Mouse (Mus musculus) kidney, postnatal 0 days (tissue): ENCODE measurements around the gene Mpped2. TPM values are rescaled to one million over a fixed set of nuclear protein-coding genes. Genes with fewer than 3 reads are reported as not detected.
A peak's percentile ranks its signal among the peaks of the same experiment; 100 is the strongest.

Source experiments
- ATAC-seq: fragments of 200-750 bp; cut with Nextera tagmentation; replicated peaks from 2 replicates; pipeline ENCODE4 v1.8.0; 2017; ENCODE audit warnings: low read depth, moderate number of reproducible peaks, moderate TSS enrichment, moderate library complexity; ENCODE audit not compliant: low FRiP score
- DNase-seq: peaks from one replicate; pipeline ENCODE4 v3.0.0-alpha.2; 2016; ENCODE audit warnings: low spot score
- H3K27ac ChIP-seq: fragments of 300-500 bp; sonication (generic); 2 replicates; pipeline ENCODE4 v1.5.1; 2014; ENCODE audit warnings: mild to moderate bottlenecking
- H3K27me3 ChIP-seq: fragments of 300-500 bp; sonication (generic); 2 replicates; pipeline ENCODE4 v1.6.1; 2014; ENCODE audit warnings: low read length, mixed read lengths; ENCODE audit not compliant: insufficient read depth
- H3K36me3 ChIP-seq: fragments of 300-500 bp; sonication (generic); 2 replicates; pipeline ENCODE4 v1.6.1; 2014; ENCODE audit warnings: low read length, mixed read lengths; ENCODE audit not compliant: insufficient read depth
- H3K4me1 ChIP-seq: fragments of 300-500 bp; sonication (generic); replicated peaks from 2 replicates; pipeline ENCODE4 v1.6.1; 2014; ENCODE audit warnings: antibody characterized with exemption, low read length, mixed read lengths; ENCODE audit not compliant: insufficient read depth
- H3K4me2 ChIP-seq: fragments of 300-500 bp; sonication (generic); 2 replicates; pipeline ENCODE4 v1.6.1; 2014; ENCODE audit warnings: mild to moderate bottlenecking, low read length, moderate library complexity, mixed read lengths
- H3K4me3 ChIP-seq: fragments of 300-500 bp; sonication (generic); replicated peaks from 2 replicates; pipeline ENCODE4 v1.5.1; 2014; ENCODE audit warnings: low read depth, low read length
- H3K9ac ChIP-seq: fragments of 300-500 bp; sonication (generic); 2 replicates; pipeline ENCODE4 v1.6.1; 2014; ENCODE audit warnings: low read depth, low read length
- H3K9me3 ChIP-seq: fragments of 300-500 bp; sonication (generic); replicated peaks from 2 replicates; pipeline ENCODE4 v1.6.1; 2016; ENCODE audit warnings: low read length, inconsistent platforms, mixed read lengths
- CTCF ChIP-seq: IDR thresholded peaks from 2 replicates; pipeline ENCODE4 v1.5.1; 2016; ENCODE audit warnings: antibody characterized with exemption, low read depth, mild to moderate bottlenecking, moderate library complexity
- WGBS: fragments of 180-500 bp; shearing (Covaris S2); extraction: QIAGEN DNeasy Blood & Tissue Kit; methylation state at CpG from one replicate; pipeline ENCODE4 v1.1.7; 2014; 5-methylcytosine and 5-hydroxymethylcytosine counted together
- polyA plus RNA-seq: library from polyadenylated mRNA; unstranded; fragments of >200 nt; fragmentation: Nextera tagmentation; extraction: Ambion mirVana; gene quantifications from 2 replicates; pipeline ENCODE4 v1.2.1, GENCODE M21; 2015

Gene Mpped2
- polyA plus RNA-seq, 1 experiment from 2014 or later, result 33.2 TPM

DNA sequence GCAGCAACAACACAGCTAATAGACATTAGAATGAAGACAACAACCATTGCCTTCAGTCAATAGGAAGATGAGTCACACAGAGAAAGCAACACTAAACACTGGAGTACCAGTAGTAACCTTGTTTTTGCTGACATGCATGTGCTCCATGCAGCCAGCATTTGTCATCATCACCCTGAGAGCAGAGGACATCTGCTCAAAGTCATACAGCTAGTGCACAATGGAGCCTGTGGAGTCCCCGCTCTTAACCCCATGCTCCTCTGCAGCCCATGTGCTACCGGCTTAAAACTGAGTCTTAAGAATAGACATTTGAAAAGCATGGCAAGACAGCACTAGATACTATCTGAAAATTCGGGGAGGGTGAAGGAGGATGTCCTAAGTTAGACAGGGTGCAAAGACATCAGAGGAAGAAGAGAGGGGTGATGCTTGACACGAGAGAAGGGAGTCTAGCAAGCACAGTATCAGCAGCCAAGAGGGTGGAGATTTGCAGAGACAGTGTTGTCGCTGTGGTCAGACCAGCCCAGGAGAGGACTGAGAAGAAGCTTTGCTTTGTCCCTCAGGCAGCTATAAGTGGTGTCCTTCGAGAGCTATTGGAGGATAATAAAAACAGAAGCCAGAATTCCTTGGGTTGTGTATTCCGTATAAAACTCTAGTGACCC is 85.9 kb downstream of the Mpped2 start:
- Histone ChIP-seq H3K27me3 (no peaks in the 10 kb centered on the region), H3K9me3 (no peaks in the 10 kb centered on the region), H3K36me3 (no peaks in the 10 kb centered on the region), H3K4me2 (no peak overlapping the region), H3K4me1 (no peaks in the 10 kb centered on the region; the same call in 1 of the 2 replicates), H3K27ac (no peak overlapping the region), H3K9ac (no peak overlapping the region), H3K4me3 (no peak overlapping the region)
- no peak for ATAC-seq
- no peak for TF ChIP-seq CTCF
- WGBS, result 78% methylated on average over 7 of the region's 7 CpGs
- no peak for DNase-seq

DNA sequence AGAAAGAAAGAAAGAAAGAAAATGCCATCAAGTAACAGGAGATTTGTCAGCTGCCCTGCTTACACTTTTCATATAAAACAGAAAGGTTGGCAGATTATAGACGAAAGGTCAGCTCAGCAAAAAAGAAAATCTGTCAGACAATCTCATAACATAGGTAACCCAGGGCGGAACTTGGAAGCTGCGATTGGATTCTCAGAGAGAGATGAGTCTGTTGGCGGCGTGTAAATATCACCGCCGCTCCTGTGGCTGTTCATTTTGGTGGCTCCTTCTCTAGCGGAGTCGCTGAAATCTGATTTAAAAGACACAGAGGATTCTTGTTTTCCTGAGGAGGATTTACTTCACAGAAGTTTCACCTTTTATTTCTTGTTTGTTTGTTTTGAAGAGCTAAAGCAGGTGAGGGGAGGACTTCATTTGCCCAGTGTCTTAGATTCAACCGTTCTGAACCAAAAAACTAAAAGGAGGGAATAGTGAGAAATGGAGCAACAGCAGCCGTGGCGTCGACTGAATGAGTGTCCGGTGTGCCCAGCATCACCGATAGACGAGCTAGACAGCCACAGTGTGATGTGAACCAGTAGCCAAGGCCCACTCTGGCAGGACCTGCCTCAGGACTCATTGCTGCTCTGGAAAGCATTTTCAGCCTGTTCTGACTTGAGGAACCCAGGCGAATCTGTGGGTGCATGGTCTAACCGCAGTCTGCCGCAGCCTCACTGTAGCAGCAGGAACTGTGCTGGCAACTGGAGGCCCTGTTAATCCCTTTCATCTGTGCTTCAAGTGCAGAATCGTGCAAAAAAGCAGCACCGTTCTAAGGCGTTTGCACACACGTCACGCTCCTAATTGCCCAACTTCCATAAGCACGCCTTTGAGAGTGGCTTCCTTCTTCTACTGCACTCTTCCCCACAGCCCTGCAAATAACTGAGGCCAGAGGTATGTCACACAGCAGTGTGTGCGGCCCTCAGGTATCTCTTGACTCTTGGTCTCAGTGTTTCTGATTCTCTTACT is 88.4 kb downstream of the Mpped2 start:
- no peak overlapping the region for H3K27ac ChIP-seq
- no peaks in the 10 kb centered on the region for H3K27me3 ChIP-seq
- no peak overlapping the region for H3K9ac ChIP-seq
- ATAC-seq (no peak), DNase-seq (no peak)
- no peaks in the 10 kb centered on the region for H3K9me3 ChIP-seq
- H3K4me1 ChIP-seq, result no peaks in the 10 kb centered on the region
- H3K4me3 ChIP-seq, result no peak overlapping the region
- 89% methylated on average over 26 of the region's 26 CpGs for whole genome bisulfite sequencing
- H3K4me2 ChIP-seq, result no peak overlapping the region
- no peaks in the 10 kb centered on the region for H3K36me3 ChIP-seq
- TF ChIP-seq CTCF, result no peak

DNA sequence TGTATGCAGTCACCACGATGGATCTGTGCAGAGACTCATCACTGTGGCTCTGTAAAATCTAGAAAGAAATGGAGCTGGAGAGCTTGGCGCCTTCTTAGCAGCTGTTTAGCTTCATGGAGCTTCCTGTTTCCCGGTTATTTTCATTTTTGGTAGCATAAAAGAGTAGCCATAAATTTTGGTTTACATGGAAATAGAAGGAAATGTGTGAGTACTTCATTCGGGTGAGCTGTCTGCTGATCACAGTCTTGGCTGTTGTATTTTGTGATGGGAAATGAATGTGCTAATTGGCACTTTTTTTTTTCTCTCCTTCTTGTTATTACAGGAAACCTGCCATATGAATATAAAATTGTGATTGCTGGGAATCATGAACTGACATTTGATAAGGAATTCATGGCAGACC is 90.2 kb downstream of the Mpped2 start:
- Histone ChIP-seq H3K27me3 (no peaks in the 10 kb centered on the region), H3K9me3 (no peaks in the 10 kb centered on the region), H3K27ac (no peak overlapping the region), H3K9ac (no peak overlapping the region), H3K4me2 (no peak overlapping the region; the same call in 1 of the 2 replicates), H3K4me1 (peaks cover 3% of the 10 kb centered on the region; the same call in 1 of the 2 replicates), H3K36me3 (no peaks in the 10 kb centered on the region), H3K4me3 (no peak overlapping the region)
- peak; percentile 81 for DNase-seq
- 50% methylated on average over 4 of the region's 4 CpGs for WGBS
- no peak for TF ChIP-seq CTCF
- ATAC-seq, result no peak

DNA sequence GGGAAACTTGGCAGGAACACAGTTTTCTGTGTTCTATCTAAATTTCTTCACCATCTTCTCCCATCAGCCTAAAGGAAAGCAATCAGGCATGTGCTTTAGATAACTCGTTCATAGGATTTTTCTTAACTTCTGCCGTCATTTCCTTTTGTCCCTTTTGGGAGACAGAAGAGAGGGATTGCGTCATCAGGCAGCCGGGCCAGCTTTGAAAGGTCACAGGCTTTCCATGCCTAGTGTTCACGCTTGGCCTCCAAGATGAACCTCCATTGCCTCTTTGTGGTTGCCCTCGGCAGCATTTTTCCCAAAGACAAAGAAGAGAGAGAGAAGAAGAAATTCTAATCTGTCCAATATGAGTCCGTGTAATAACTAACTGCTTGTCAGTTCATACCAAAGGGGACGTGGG is 95.0 kb downstream of the Mpped2 start:
- Histone ChIP-seq H3K4me2 (no peak overlapping the region), H3K27ac (no peak overlapping the region), H3K36me3 (no peaks in the 10 kb centered on the region), H3K27me3 (no peaks in the 10 kb centered on the region), H3K4me3 (no peak overlapping the region), H3K9me3 (no peaks in the 10 kb centered on the region), H3K9ac (no peak overlapping the region), H3K4me1 (peaks cover 25% of the 10 kb centered on the region)
- 40% methylated on average over 8 of the region's 8 CpGs for WGBS
- TF ChIP-seq CTCF, result no peak
- DNase-seq (peak; percentile 48), ATAC-seq (no peak)

DNA sequence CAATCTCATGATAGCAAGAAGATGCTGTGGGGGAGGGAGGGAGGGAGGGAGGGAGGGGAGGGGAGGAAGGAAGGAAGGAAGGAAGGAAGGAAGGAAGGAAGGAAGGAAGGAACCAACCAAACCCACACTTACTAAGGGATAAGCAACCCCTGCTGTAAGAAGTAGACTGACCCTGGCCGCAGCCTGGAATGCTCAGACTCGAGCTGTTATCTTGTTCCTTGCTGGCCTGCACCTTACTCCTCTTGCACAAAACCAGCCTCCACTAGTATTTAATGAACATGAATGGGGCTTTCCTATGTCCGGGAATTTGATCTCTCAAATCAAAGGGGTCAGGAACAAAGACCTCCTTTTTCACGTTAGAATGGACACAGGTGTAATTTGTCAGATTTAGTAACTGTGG is 95.5 kb downstream of the Mpped2 start:
- no peak for TF ChIP-seq CTCF
- ATAC-seq (no peak), DNase-seq (peak; percentile 21)
- 23% methylated on average over 4 of the region's 4 CpGs for WGBS
- Histone ChIP-seq H3K4me2 (no peak overlapping the region), H3K4me3 (no peak overlapping the region), H3K27ac (peak overlapping the region; percentile 36; the same call in 1 of the 2 replicates), H3K36me3 (no peaks in the 10 kb centered on the region), H3K4me1 (peaks cover 25% of the 10 kb centered on the region), H3K27me3 (no peaks in the 10 kb centered on the region), H3K9me3 (no peaks in the 10 kb centered on the region), H3K9ac (no peak overlapping the region)

DNA sequence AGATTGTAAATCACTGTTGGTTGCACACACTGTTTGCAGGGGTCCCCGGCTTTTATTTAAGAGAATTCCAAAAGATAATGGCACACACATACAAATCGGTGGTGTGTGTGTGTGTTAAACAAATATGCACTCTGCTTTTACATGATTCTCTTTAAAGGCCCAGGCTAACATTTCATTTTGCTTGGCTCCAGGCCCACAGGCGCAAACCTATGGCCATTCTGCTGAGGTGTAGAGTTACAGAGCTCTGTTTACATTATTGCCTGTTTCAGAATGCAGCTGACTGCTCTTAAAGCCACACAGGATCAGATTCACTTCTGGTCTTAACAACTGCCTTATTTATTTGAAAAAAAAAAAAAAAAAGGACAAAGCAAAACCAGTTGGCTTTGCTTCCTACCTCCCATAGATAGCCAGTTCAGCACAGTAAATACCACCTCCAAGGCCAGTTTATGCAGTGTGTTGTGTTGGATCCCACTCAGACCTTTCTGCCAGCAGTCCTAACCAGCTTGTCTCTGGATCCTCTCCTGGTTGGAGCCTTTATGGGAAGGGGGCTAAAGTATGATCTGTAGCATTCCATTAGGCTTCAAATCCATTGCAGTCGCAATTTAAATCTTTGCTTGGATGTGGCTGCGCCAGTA is 96.7 kb downstream of the Mpped2 start:
- Histone ChIP-seq H3K4me3 (no peak overlapping the region), H3K9ac (no peak overlapping the region), H3K9me3 (no peaks in the 10 kb centered on the region), H3K36me3 (no peaks in the 10 kb centered on the region), H3K27me3 (no peaks in the 10 kb centered on the region), H3K27ac (peak overlapping the region; percentile 32; the same call in 1 of the 2 replicates), H3K4me1 (peaks cover 25% of the 10 kb centered on the region), H3K4me2 (no peak overlapping the region; the same call in 1 of the 2 replicates)
- DNase-seq (peak; percentile 81), ATAC-seq (peak; percentile 55; the same call in 1 of the 2 replicates)
- WGBS, result 15% methylated on average over 5 of the region's 5 CpGs
- no peak for TF ChIP-seq CTCF
